Mouse (Mus musculus): ENCODE measurements around the gene Cstf3.

Cstf3 gene

DNA sequence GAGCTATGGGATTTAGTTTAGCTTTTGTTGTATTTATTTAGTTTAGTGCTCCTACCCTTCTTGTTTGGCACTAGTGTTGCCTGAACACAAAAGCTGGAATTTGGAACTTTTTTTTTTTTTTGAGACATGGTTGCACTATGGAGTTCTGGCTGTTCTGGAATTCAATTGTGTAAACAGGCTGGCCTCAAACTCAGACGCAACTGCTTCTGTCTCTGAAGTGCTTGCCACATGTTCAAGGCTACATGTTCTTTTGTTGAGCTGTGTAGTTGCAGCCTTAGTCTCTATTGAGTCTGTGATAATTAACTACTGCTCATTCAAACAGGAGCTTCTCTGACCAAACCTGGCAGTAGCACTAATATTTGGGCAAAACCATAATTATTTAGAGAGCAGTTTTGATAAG is 13.1 kb downstream of the Cstf3 start:
- no peak for DNase-seq (ENCODE audit: low read depth, low spot score)

DNA sequence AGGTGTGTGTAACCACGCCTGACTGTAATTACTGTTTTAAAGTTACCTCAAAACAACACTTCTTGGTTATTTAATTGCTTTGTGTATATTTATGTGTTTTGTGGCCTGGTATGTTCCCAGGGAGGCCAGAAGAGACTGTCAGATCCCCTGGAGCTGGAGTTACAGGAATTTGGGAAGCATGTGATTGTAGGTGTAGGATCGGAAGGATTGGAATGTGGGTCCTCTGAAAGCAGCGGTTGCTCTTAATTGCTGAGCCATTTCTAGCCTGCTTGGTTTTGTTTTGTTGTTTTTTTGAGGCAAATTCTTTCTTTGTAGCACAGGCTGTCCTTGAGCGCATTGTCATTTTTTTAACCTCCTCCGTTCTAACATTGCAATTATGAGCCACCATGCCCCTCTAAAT is 14.4 kb downstream of the Cstf3 start:
- DNase-seq (ENCODE audit: low read depth, low spot score), result no peak

DNA sequence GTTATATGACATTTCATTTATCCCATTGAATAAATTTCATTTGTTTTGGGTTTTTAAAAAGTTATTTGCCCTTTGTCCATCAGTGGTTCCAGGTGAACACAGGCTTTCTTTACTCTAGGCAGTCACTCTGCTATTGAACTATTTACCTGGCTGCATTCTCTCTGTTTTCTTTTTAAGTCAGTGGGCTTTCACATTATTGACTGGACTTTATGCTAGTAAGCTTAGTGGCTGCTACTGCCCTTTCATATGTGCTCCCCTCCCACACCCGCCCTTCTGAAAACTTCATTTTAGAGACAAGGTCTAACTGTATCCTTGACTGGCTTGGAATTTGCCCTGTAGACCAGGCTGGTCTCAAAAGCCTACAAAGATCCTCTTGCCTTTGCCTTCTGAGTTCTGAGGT is 15.2 kb downstream of the Cstf3 start:
- no peak for DNase-seq (ENCODE audit: low read depth, low spot score)

DNA sequence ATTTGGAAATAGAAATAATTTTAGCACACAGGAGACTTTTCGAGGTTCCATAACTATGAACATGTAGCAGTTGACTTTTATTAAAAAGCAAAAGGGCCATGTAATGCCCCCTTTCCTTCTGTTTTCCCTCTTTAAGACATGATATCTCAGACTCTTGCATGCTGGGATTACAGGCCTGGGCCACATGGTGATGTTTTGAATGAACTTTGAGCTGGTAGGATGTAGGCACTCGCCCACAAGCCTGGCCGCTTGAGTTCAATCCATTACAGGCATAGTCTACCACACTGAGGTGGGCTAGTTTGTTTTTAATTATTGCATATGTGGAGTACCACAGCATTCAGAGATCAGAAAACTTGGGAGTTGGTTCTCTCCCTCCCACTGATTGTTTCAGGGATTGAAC is 24.5 kb downstream of the Cstf3 start:
- no peak for DNase-seq (ENCODE audit: low read depth, low spot score)

DNA sequence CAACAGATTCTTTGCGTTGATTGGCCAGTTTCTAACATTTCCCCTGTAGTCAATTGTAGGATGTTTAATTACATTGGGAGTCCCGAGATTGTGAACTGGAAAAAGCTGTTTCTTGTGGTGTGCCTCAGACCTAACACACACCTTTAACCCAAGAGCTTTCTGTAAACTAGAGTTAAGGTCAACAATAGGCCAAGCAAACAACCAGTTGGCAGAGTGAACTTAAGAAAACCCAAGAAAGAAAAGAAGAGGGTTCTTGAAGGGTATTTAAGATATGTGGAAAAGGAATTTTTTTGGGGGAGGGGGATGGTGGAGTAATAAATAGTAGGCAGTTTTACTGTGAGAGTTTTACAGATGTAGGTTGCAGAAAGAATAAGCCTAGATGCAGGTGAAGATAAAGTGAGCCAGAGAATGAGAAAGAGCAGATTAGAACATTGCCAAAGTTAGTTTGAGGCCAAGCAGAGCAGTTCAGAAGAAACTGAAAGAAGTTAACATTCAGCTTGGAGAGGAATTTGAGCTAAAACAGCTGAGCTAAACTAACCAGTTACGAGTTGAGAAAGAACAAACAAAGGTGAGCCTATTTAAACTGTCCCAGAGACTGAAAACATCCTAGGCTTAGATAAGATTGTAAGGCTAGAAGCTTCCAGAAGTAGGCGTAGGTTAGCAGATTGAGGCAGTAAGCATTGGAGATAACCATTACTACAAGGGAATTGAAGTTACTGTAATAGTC is 25.8 kb downstream of the Cstf3 start:
- DNase-seq (ENCODE audit: low read depth, low spot score), result no peak

DNA sequence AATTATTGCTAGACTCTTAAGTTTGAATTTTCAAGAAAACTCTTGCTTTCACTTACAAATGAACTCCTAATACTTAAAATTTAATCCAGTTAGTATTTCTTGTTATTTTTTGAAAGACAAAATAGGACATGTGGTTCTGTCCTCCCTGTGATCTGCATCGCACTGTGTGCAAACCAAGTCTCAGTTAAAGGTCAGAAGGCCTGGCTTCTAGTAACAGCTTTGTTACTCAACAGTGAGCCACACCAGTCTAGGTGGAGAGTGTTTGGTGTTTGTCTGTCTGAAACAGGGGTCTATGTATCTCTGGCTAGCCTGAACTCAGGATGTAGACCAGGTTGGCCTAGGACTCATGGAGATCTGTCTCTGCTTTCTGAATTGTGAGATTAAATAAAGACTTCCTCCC is 68.3 kb downstream of the Cstf3 start:
- no peak for DNase-seq (ENCODE audit: low read depth, low spot score)

DNA sequence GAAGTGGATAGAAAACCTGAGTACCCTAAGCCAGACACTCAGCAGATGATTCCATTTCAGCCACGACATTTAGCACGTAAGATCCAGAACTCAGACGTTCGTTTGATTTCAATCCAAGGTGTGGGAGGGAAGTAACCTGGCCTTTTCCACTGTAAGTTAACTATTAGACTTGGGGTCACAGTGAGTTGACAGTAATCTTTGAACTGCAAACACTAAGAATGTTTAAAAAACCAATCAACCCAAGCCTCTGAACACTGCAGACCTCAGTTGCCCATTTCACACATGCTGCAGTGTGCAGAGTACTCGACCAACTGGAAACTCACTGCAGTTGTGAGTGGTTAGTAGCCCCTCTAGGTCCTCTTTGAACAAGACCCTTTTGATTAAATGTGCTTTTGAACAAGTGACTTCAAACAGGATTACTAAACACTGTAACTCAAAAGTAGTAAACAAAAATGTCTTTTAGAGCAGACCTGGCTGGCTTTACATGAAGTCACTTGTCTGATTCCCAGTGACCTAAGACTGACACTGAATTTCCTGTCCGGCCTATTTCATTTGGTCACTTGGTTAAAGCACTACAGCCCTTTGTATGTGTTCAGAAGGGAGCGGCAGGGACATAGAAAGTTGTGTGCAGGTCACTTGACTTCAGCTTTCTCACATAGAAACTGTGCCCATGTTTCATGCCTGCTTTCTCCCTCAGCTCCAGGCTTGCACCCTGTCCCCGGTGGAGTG is 73.2 kb downstream of the Cstf3 start:
- DNase-seq (ENCODE audit: low read depth, low spot score), result no peak

DNA sequence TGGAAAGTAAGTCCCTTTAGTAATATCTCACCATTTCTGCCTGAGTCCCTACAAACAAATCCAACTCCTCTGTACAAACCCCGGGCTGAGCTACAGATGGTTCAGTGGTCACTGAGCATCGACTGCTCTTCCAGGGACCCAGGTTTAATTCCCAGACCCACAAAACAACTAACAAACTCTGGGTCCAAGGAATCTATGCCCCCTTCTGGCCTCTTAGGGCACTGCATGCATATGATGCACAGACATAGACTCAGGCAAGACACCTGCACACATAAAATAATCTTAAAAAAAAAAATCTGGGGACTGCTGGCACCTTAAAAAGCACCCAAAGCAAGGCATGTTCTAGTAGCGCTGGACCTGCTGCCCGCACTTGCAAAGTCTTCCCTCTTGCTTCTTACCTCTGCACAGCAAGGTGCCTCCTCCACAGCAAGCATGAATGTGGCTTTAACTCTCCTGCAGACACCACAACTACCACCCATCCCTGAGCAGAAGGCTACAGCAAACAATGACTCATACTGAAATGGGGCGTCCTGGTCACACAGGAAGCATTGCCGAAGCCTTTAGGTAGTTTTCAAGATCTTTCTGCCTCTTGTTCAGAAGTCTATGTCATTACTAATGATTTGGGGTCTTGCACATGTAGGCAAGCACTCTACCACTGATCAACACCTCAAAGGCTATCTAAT is 78.9 kb downstream of the Cstf3 start:
- no peak for DNase-seq (ENCODE audit: low read depth, low spot score)

DNA sequence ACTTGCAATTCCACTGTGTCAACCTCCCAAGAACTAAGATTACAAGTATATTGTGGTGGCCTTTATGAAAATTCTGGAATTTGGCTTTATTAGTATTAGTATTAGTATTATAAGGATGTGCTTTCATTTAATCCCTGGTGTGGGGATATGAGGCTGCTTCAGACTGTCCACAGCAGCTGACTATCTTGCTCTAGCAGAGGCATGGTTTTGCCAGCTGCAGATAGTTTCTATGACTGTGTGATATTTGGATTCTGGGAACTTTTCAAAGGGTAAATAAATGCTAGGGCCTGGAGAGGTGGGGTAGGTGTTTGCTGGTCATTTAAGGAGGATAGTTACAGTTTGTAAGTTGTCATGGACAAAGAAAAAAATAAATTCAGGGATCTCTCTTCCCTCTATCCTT is 81.4 kb downstream of the Cstf3 start:
- no peak for DNase-seq (ENCODE audit: low read depth, low spot score)

DNA sequence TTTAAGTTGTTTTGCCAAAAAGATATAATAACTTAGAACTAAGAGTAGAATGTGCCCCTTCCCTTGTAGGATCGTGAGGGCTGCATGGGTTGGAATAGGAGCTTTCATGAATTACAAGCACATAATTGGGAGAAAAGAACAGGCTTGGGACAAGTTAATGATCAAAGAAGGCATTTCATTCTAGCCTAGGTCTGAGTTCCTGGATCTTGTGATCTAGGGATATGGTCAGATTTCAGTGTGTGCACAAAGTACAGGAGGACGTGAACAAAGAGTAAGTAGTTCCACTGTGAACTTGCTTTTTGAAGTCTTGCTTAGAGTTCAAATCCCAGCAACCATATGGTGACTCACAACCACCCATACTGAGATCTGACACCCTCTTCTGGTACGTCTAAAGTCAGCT is 87.0 kb downstream of the Cstf3 start:
- DNase-seq (ENCODE audit: low read depth, low spot score), result no peak

DNA sequence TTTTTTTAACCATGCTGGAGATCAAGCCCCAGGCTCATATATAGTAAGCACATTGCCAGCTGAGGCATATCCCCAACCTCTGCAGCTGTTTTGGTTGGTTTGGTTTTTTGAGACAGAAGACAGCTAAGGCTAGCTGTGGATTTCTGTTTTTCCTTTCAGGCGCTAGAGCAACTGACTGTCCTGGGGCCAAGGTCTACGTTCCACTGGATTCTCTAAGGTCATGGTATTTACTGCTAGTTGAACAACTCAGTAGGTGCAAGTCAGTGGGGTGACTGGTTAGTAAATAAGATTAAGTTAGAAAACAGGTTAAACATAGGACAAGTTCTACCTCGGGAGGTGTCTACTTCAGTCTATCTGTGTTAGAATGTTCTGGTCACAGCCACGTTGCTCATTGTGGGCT is 94.4 kb downstream of the Cstf3 start:
- no peak for DNase-seq (ENCODE audit: low read depth, low spot score)

DNA sequence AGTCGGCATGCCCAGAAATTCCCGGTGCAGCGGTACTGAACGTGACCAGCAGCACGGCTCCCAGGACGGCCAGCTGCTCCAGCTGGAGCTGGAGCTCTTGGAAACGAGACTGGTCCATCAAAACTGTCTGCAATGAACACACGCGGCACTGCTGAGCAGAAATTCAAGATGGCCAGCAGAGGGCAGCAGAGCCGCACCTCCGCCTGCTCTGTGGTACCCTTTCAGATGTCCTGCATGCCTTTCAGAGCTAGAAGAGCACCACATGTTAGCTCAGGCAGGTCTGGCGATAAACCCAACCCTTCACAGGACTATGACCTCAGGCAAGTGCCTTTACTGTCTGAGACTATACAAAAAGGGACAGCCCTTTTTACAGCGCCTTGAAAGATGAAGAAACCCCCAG is 95.1 kb downstream of the Cstf3 start:
- peak; percentile 91 for DNase-seq (ENCODE audit: low read depth, low spot score)

DNA sequence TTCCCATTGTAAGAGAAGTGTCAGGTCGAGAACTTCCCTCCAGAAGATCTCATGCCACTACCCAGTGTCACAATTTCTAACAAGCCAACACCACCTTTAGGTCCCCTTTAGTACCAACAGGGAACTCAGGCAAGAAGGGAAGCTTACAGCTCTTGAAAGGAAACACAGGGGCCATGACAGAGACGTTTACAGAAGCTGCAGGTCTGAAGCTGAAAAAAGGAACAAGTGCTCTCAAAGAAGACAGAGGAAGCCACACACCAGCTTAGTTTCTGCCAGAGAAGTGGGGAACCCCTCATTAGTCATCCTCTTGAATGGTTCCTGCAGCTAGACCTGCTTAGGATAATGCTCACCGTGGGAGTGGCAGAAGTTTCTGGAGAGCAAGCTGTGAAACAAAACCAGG is 96.9 kb downstream of the Cstf3 start:
- DNase-seq (ENCODE audit: low read depth, low spot score), result no peak

DNA sequence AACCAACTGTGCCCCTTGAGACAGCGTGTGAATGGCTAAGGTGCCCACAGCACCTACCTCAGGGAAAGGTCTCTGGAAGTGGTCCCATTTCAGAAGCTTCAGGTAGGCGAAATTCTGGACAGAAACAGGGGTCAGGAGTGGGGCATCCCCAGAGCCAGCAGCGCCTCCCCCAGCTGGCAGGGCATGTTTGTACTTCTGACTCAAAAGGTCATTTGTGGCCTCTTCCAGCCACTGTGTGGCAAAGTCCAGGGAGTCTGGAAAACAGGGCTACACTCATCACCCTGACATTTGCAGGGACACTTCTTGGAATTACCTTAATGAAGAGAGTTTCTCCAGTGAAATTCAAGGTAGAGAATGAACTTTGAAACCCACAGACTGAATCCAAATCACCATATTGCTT is 98.0 kb downstream of the Cstf3 start:
- no peak for DNase-seq (ENCODE audit: low read depth, low spot score)

DNA sequence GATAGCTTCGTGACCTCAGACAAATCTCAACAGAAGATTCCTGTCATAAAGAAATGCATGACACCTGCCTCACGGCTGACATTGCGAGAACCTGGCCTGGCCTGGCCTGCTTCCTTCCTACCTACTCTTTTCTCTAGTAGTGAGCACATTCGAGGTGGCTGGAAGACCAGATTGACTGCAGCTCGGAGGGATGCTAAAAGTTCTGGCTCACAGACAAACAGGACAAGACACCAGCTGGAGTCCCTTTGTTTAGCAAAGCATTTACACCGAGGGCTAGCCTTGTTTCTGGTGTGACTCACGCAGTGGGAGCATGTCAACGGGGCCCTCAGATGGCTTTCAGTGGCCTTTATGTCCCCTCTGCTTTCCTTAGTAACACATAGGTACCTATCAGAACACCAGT is 98.4 kb downstream of the Cstf3 start:
- DNase-seq (ENCODE audit: low read depth, low spot score), result no peak

DNA sequence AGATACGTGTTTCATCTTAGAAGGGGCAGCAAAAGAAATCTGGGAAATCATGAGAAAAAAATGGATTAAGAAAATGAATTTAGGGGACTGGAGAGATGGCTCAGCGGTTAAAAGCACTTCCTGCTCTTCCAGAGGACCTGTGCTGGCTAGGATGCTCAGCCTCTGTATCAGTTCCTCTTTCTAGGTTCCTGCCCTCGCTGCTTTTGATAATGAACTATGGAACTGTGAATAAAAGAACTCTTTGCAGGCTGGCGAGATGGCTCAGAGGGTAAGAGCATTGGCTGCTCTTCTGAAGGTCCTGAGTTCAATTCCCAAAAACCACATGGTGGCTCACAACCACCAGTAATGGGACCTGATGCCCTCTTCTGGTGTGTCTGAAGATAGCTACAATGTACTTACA is 100.4 kb downstream of the Cstf3 start:
- no peak for DNase-seq (ENCODE audit: low read depth, low spot score)

DNA sequence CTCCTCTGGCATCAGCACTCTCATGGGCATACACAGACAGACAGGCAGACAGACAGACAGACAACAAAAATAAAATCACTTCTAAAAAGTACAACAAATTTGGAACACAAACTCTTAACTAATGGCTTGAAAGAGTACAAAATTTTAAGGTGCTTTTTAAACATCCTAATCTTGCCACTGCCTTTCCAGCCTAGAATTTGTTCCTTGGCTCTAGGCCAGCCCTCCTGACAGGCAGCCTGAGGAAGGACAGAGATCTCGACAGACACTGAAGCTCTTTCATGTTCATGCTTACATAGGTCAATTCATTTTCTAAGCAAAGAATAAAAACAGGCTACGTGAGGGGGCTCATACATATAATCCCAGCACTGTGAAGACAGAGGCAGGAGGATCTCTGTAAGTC is 102.2 kb downstream of the Cstf3 start:
- DNase-seq (ENCODE audit: low read depth, low spot score), result no peak

DNA sequence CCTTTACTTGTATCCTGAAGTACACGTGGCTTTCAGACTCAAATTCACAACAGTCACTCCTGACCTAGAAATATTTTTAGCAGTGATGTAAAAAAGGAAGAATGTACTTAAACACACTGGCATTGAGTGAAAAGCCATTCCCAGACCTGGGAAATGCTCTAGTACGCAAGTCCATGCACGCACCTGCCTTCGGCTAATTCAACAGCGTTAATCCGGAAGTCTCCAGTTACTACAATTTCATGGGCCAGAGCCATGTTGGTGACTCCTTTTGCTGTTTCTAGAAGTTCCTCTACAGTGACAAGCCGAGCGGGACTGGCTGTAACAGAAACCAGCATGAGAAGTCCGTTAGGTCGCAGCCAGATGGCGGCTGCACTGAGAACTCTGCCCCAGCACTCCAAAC is 109.3 kb downstream of the Cstf3 start:
- no peak for DNase-seq (ENCODE audit: low read depth, low spot score)

DNA sequence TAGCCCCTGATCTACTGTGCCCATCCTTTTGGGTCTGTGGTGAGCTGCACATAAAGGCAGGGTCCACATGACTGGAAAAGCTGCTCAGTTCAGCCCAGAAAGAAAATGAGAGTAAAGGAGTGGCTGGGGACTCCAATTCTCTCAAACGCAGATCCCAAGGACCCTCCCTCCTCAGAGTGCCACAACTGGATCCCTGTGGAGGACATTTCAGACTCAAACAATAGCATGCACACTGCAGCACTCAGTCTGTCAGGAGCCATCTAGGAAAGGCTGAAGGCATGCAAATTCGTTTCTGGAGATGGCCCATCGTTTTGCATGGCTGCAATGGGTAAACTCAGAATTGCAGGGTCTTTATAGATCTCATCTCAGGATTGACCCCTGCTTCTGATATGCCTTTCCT is 112.8 kb downstream of the Cstf3 start:
- no peak for DNase-seq (ENCODE audit: low read depth, low spot score)

DNA sequence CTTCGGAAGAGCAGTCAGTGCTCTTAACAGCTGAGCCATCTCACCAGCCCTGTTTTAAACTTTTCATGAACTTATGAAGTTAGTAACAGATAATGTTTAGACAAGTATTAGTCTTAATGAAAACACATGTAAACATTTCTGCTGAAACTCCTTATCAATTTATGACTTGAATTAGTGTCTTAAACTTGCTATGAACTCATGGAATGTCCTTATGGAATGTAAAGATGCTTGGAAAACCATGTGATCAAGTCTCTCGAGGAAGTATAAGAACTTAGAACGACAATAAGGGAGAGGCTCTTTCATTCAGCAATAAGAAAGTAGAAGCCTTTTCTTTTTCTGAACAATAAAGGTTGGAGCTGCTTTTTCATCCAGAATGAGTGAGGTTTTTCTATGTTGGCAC is 114.0 kb downstream of the Cstf3 start:
- no peak for DNase-seq (ENCODE audit: low read depth, low spot score)

DNA sequence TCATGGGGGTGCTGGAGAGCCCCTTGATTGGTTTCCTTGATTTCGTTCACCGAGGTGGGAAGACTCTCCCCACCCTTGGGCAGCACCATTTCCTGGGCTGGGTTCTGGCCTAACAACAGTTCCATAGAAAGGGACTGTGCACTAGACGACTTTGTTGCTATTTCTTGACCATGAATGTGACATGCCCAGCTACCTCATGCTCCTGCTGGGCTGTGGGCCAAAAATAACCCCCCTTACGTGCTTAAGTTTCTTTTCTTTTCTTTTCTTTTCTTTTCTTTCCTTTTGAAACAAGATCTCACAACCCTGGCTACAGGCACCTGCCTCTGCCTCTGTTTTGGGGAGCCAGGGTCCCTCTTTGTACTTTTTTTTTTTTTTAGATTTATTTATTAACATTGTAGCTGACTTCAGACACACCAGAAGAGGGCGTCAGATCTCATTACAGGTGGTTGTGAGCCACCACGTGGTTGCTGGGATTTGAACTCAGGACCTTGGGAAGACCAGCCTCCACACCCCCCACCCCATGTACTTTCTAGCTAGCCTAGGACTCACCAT is 119.5 kb downstream of the Cstf3 start:
- DNase-seq (ENCODE audit: low read depth, low spot score), result no peak

DNA sequence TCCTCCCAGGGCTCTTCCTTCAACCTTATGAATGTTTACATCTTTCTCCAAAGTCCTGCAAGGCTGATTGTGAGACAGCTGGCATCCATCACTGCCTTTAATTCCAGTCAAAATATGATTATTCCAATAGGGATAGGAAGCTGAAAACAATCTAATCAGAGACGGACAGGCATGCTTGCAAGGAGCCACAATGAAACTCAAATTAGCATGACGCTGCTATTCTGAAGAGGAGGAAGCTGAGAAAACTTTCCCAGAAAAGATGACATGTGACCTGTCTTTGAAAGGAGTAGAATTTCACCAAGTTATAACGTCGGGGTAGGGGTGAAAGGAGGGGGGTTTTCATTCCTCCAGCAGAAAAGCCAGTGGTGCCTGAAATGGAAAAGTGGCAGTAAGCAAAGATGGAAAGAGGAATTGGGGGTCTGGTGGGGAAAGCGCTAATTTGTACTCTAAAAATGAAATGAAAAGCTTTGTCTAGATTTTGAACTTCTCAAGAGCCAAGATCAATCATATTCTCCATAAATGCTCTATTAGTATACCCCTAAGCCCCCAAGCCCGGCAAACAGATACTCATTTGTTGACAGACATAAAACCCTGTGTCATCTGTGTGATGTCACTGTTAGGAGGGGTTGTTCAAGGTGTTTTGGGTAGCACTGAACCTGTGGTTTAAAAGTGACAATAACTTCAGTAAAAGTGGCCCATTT is 120.5 kb downstream of the Cstf3 start:
- DNase-seq (ENCODE audit: low read depth, low spot score), result no peak
